Mouse (Mus musculus): Measurements from ENCODE around the gene Hip1r.
"Not testable (repeated sequence)": the region's sequence is repeated elsewhere in the genome, so short reads cannot be mapped to it uniquely, and the experiment has no call there.

Gene Hip1r

DNA sequence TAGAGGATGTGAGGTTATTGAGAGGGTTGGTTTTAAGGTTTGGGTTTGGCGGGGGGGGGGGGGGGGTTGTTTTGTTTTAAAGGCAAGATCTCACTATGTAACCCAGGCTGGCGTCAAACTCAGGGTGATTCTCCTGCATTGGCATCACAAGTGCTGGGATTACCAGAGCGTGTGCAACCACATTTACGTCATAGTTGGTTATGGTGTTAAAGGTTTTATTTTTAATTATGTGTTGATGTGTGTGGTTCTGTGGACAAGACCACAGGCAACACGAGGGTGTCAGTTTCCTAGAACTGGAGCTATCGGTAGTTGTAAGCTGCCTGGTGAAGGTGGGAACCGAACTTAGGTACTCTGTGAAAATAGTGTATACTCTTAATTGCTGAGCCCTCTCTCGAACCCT, 62.4 kb downstream of the Hip1r start:
- DNase-seq (ENCODE audit: low spot score): no peak

GRCm38 (mm10) chr5:124036341-124036740, 62.9 kb downstream of the Hip1r start:
- DNase-seq (ENCODE audit: low spot score): peak; percentile 35

DNA sequence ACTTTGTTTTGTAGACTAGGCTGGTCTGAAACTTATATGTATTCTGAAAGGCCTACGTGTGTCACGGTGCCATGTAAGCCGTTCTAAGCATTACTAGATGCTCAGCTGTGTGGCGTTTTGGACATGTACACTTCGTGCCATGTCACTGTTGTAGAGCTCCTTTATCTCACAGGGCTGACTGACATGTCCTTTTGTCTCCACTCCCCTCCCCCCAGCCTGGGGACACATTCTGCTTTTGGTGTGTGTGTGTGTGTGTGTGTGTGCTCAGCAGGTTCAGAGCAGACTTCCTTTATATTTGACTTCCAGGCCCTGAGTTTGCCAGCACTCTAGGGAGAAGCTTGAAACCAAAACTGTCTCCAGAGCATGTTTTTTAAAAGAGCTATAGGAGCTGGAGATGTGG, 63.4 kb downstream of the Hip1r start:
- peak; percentile 78 for DNase-seq (ENCODE audit: low spot score)

GRCm38 (mm10) chr5:124039602-124040001, 66.2 kb downstream of the Hip1r start:
- no peak for DNase-seq (ENCODE audit: low spot score)

DNA sequence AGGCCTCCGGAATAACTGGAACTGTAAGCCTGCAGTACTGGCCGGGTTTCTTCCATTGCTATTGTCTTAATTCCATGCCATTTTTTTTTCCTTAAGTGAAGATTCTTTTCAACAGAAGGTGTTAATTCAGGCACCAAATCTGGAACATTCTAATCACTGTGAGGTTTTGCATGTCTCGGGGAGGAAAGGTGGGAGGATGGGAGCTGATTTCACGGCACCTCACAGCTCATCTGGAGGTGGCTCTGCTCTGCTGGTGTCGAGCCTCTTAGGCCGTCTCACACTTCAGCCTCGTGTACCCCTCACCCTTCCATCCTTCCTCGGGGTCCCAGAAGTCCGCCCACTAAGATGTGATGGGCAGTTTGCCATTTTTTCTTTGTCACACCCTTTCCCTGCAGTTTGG, 67.7 kb downstream of the Hip1r start:
- DNase-seq (ENCODE audit: low spot score): no peak

- DNase-seq (ENCODE audit: low spot score): peak; percentile 80
Observed at GRCm38 (mm10) chr5:124043212-124043978, 70.0 kb downstream of the Hip1r start.

DNA sequence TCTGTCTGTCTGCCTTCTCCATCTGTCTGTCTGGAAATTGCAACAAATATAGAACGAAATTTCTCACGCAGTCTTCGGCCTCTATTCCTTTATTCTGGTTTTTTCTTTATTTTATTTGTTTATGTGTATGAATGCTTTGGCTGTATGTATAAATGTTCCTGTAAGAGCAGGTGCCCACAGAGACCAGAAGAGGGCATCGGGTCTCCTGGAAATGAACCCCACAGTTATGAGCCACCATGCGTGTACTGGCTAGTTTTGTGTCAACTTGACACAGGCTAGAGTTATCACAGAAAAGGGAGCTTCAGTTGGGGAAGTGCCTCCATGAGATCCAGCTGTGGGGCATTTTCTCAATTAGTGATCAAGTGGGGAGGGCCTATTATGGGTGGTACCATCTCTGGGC, 70.6 kb downstream of the Hip1r start:
- DNase-seq (ENCODE audit: low spot score): no peak

DNA sequence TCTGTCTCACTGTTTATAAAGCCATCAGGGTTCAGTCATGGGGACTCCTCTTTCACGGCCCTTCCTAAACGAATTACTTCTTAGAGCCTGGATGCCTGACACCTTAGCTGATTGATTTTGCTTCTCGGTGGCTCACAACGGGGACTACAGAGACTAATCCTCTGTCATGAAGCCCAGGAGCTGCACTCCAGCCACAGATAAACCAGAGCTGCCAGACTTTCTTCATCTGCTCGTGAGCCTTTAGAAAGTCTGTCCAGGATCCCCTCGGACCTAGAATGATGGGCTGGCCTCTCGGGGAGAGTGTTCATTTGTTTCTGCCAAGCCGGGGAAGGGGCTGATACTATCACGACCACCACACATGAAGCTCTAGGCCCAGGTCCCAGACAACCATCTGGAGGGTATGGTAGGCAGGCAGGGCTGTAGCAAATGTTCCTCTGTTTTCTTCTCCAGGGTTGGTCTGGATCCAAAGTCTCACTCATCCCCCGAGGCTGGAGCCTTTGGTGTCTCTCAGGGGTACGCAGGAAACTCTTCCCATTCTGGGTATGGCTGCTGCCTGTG, 72.1 kb downstream of the Hip1r start:
- DNase-seq (ENCODE audit: low spot score): no peak

GRCm38 (mm10) chr5:124046741-124047401, 73.4 kb downstream of the Hip1r start:
- no peak for DNase-seq (ENCODE audit: low spot score)

GRCm38 (mm10) chr5:124049249-124050045, 76.0 kb downstream of the Hip1r start:
- no peak for DNase-seq (ENCODE audit: low spot score)

GRCm38 (mm10) chr5:124050095-124051050, 76.9 kb downstream of the Hip1r start:
- peak; percentile 50 for DNase-seq (ENCODE audit: low spot score)

- DNase-seq (ENCODE audit: low spot score): no peak
Observed at GRCm38 (mm10) chr5:124051899-124052491, 78.6 kb downstream of the Hip1r start.

DNA sequence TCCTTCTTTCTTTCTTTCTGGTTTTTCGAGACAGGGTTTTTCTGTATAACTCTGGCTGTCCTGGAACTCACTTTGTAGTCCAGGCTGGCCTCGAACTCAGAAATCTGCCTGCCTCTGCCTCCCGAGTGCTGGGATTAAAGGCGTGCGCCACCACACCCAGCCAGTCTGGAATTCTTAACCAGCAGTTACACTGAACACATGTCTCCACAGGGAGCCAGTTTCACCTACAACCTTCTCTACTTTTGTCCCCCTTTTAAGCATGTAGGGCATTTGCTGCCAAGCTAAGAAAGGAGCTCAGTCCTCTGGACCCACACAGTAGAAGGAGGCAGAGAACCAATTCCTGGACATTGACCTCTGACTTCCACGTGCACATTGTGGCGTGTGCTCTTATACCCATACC, 79.2 kb downstream of the Hip1r start:
- DNase-seq (ENCODE audit: low spot score): not testable (repeated sequence)

Measured in embryo, embryonic 10.5 days (tissue).